Mouse (Mus musculus) heart, adult 2 months (tissue): ENCODE data around the gene Pdgfra. TPM values are rescaled to one million over a fixed set of nuclear protein-coding genes. Genes with fewer than 3 reads are reported as not detected.

Source experiments
- DNase-seq, 2 experiments: peaks; one replicate each; pipeline ENCODE4 v3.0.0; 2021
- H3K27ac ChIP-seq: fragments of 200-600 bp; 2 replicates; pipeline ENCODE4 v1.8.1; 2022
- H3K27me3 ChIP-seq: fragments of 200-500 bp; 2 replicates; pipeline ENCODE4 v1.6.1; 2012; ENCODE audit warnings: mild to moderate bottlenecking, low read length, inconsistent platforms, mixed read lengths; ENCODE audit not compliant: control insufficient read depth, insufficient read depth
- H3K36me3 ChIP-seq: fragments of 200-500 bp; 2 replicates; pipeline ENCODE4 v1.6.1; 2012; ENCODE audit warnings: low read length, inconsistent platforms; ENCODE audit not compliant: control insufficient read depth, insufficient read depth
- H3K4me1 ChIP-seq: fragments of 200-500 bp; 2 replicates; pipeline ENCODE4 v1.6.1; 2011; ENCODE audit warnings: low read length; ENCODE audit not compliant: control insufficient read depth, insufficient read depth
- H3K4me3 ChIP-seq: fragments of 200-600 bp; 2 replicates; pipeline ENCODE4 v1.8.1; 2022
- H3K79me2 ChIP-seq: fragments of 200-500 bp; replicated peaks from 2 replicates; pipeline ENCODE4 v1.6.1; 2012; ENCODE audit warnings: mild to moderate bottlenecking, inconsistent platforms, low read length, moderate library complexity, mixed read lengths; ENCODE audit not compliant: control insufficient read depth, insufficient read depth
- H3K9ac ChIP-seq: fragments of 200-500 bp; 2 replicates; pipeline ENCODE4 v1.6.1; 2012; ENCODE audit warnings: low read depth, mild to moderate bottlenecking, control low read depth, inconsistent platforms, low read length, mixed read lengths
- CTCF ChIP-seq: fragments of 200-600 bp; IDR thresholded peaks from 2 replicates; pipeline ENCODE4 v1.8.1; 2022; ENCODE audit warnings: antibody characterized with exemption, mild to moderate bottlenecking, moderate library complexity
- EP300 ChIP-seq: fragments of 200-500 bp; IDR thresholded peaks from 2 replicates; pipeline ENCODE4 v1.6.1; 2011; ENCODE audit warnings: low read depth, low read length, control low read depth; ENCODE audit not compliant: insufficient read depth
- POLR2A ChIP-seq: fragments of 200-500 bp; IDR thresholded peaks from 2 replicates; pipeline ENCODE4 v1.6.1; 2011; ENCODE audit warnings: mild to moderate bottlenecking, low read depth, low read length, control low read depth; ENCODE audit not compliant: insufficient read depth
- WGBS: fragments of 180-500 bp; shearing (Covaris S2); methylation state at CpG from one replicate; pipeline ENCODE4 v1.1.7; 2018; 5-methylcytosine and 5-hydroxymethylcytosine counted together
- intact Hi-C: fragments of 180-260 bp; cut with DNase I; formaldehyde crosslinking; loops from one replicate; pipeline ENCODE4 v1.15.1; 2025
- polyA plus RNA-seq: library from polyadenylated mRNA; depleted of rRNA; stranded (reverse); fragments of >200 nt; gene quantifications from 2 replicates; pipeline ENCODE4 v1.2.3, GENCODE M21; 2012
- total RNA-seq, 2 experiments: library from RNA; stranded (reverse); gene quantifications; 2 replicates each; pipeline ENCODE4 v1.2.3; 2021

Gene Pdgfra
- total and polyA plus RNA-seq, 3 experiments: 11.8 to 29.3 (median 27.8) TPM

- WGBS: 81% methylated on average over 7 of the region's 7 CpGs
- intact Hi-C loops: no loop called here
These were observed 17.4 kb upstream of the Pdgfra start for GRCm38 (mm10) chr5:75134681-75135080.

GRCm38 (mm10) chr5:75143092-75143491, 9.0 kb upstream of the Pdgfra start:
- WGBS: 2% methylated on average over 14 of the region's 14 CpGs
- peaks cover under 1% of the 10 kb centered on the region for H3K27me3 ChIP-seq
- H3K9ac ChIP-seq: 0 out of 2 replicates have a peak overlapping the region, but pooled peaks have one; percentile 13

More at GRCm38 (mm10) chr5:75134681-75135080, 17.4 kb upstream of the Pdgfra start:
- Histone ChIP-seq H3K4me1 (no peaks in the 10 kb centered on the region), H3K4me3 (no peak overlapping the region), H3K27ac (no peak overlapping the region), H3K27me3 (no peaks in the 10 kb centered on the region), H3K9ac (no peak overlapping the region), H3K36me3 (no peaks in the 10 kb centered on the region), H3K79me2 (no peaks in the 10 kb centered on the region)
- TF ChIP-seq EP300: no peak
- no peak for TF ChIP-seq POLR2A
- no peak for TF ChIP-seq CTCF
- no peak for DNase-seq

DNA sequence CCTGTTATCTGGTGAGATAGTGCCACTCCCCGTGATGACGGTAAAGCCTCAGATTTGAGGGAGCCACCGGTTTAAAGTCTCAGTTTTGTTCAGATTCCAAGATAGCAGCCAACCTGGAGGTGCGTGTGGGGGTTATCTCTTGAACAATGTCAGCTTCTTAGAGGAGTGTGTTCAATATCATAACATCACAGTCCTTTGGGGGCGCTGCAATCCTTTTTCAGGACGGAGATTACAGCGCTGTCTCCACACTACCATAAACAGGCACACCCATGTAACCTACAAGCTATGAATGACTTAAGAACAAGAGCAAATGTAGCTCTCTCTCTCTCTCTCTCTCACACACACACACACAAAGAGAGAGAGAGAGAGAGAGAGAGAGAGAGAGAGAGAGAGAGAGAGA, 8.3 kb upstream of the Pdgfra start:
- no peak overlapping the region for H3K4me3 ChIP-seq
- no peak overlapping the region for H3K9ac ChIP-seq
- H3K79me2 ChIP-seq: no peaks in the 10 kb centered on the region
- no peak for TF ChIP-seq CTCF
- no peak for TF ChIP-seq POLR2A
- TF ChIP-seq EP300: no peak
- no peaks in the 10 kb centered on the region for H3K4me1 ChIP-seq
- WGBS: 27% methylated on average over 7 of the region's 7 CpGs
- H3K27ac ChIP-seq: no peak overlapping the region
- intact Hi-C loops: loop anchor here (1.0 to 5.0 kb wide), 4 partner anchors 182 to 521 kb away; no protein-coding TSS in a partner anchor
- no peak for DNase-seq
- peaks cover 7% of the 10 kb centered on the region for H3K27me3 ChIP-seq
- no peaks in the 10 kb centered on the region for H3K36me3 ChIP-seq

More at GRCm38 (mm10) chr5:75143092-75143491, 9.0 kb upstream of the Pdgfra start:
- no peaks in the 10 kb centered on the region for H3K36me3 ChIP-seq
- TF ChIP-seq POLR2A: no peak
- TF ChIP-seq EP300: 0 out of 2 replicates have a peak, but pooled peaks have one; percentile 32
- TF ChIP-seq CTCF: peak; percentile 78
- H3K79me2 ChIP-seq: no peaks in the 10 kb centered on the region
- no peak overlapping the region; the same call in 1 of the 2 replicates for H3K27ac ChIP-seq
- intact Hi-C loops: loop anchor here (1.0 to 5.0 kb wide), 4 partner anchors 182 to 521 kb away; no protein-coding TSS in a partner anchor
- no peaks in the 10 kb centered on the region for H3K4me1 ChIP-seq
- DNase-seq: peak; percentile 63 to 65
- no peak overlapping the region for H3K4me3 ChIP-seq

DNA sequence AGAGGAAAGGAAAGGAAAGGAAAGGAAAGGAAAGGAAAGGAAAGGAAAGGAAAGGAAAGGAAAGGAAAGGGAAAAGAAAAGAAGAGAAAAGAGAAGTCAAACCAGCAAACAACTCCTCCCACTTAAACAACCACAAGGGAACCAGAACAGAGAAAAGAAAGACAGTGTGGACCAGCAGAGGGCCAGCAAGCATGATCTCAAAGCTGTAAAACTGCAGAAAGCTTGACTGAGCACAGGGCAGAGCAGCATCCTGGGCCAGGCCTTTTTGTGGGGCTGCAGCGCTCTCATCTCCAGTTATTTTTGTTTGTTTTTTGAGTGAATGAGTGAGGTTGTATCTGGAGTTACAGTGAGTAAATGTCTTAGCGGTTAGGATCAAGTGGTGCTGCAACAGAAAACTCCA, 6.8 kb upstream of the Pdgfra start:
- Histone ChIP-seq H3K27ac (no peak overlapping the region), H3K4me1 (no peaks in the 10 kb centered on the region), H3K9ac (no peak overlapping the region), H3K79me2 (no peaks in the 10 kb centered on the region), H3K36me3 (no peaks in the 10 kb centered on the region), H3K4me3 (no peak overlapping the region), H3K27me3 (peaks cover 10% of the 10 kb centered on the region)
- intact Hi-C loops: no loop called here
- TF ChIP-seq POLR2A (no peak), CTCF (peak; percentile 28)
- DNase-seq: no peak
- WGBS: 76% methylated on average over 2 of the region's 2 CpGs

DNA sequence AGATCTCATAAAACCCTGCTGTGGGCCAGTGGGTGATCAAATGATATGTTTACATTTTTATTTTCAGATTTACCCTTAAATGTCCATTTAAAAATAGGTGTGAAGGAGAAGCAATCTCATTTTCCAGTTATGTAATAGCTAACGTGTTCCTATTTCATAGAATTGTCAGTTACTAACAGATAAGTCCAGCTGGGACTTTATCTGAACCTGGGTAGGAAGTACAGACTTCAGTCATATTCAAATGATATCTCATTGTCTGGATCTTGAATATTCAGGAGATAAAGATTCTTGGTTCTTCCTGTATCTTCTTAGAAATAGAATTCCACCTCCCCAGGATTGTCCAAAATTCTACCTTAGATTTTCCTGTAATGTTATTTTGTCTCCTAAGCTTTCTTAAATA, 5.6 kb upstream of the Pdgfra start:
- peaks cover 15% of the 10 kb centered on the region for H3K27me3 ChIP-seq

GRCm38 (mm10) chr5:75148343-75149127, 3.6 kb upstream of the Pdgfra start:
- DNase-seq: peak; percentile 73 to 74
- Histone ChIP-seq H3K36me3 (no peaks in the 10 kb centered on the region), H3K79me2 (no peaks in the 10 kb centered on the region), H3K4me3 (peak overlapping the region; percentile 13; the same call in 1 of the 2 replicates), H3K9ac (peak overlapping the region; percentile 39; the same call in 1 of the 2 replicates), H3K4me1 (no peaks in the 10 kb centered on the region; the same call in 1 of the 2 replicates), H3K27me3 (peaks cover 24% of the 10 kb centered on the region), H3K27ac (peak overlapping the region; percentile 55)
- 9% methylated on average over 30 of the region's 30 CpGs for WGBS
- intact Hi-C loops: no loop called here
- TF ChIP-seq POLR2A (peak; percentile 60), EP300 (no peak), CTCF (no peak)

More for the DNA sequence above, 5.6 kb upstream of the Pdgfra start:
- TF ChIP-seq CTCF (no peak), EP300 (no peak), POLR2A (no peak)
- Histone ChIP-seq H3K4me1 (no peaks in the 10 kb centered on the region; the same call in 1 of the 2 replicates), H3K79me2 (no peaks in the 10 kb centered on the region), H3K4me3 (no peak overlapping the region), H3K9ac (no peak overlapping the region), H3K36me3 (no peaks in the 10 kb centered on the region), H3K27ac (no peak overlapping the region)
- 65% methylated on average over 1 of the region's 1 CpGs for WGBS
- intact Hi-C loops: no loop called here
- no peak for DNase-seq
